Mouse (Mus musculus) gastrocnemius, postnatal 4 days (tissue): ENCODE data around the gene Cbln4. TPM values are rescaled to one million over a fixed set of nuclear protein-coding genes. Genes with fewer than 3 reads are reported as not detected.

ENCODE experiments used
- total RNA-seq, 2 experiments: library from RNA; stranded (reverse); gene quantifications; 2 replicates each; pipeline ENCODE4 v1.2.3; 2021

Gene Cbln4
- total RNA-seq, 2 experiments from 2014 or later = not detected

Other genes with a start within 250 kb of the Cbln4 start
- gene Mc3r, start 205.0 kb upstream of the Cbln4 start, total RNA-seq = not detected